Mouse (Mus musculus): ENCODE results near the gene St7.

- TF ChIP-seq CTCF (IDR thresholded peaks at IDR 0.05; ENCODE audit: low read depth) (no peak), EP300 (IDR thresholded peaks at IDR 0.05; ENCODE audit: low read depth) (no peak)
Measured at GRCm38 (mm10) chr6:17932806-17933205, 240.1 kb downstream of the St7 start.

Data from heart, postnatal 0 days (tissue).